Comparison of ENCODE assay signal across 8 mouse cellular contexts in genomic region chr2:122375391-122375991, GRCm38 (mm10). TPM values are rescaled to one million over a fixed set of nuclear protein-coding genes. Genes with fewer than 3 reads are reported as not detected.
DNase-seq lines count a peak whose midpoint lies in the region; ATAC-seq lines count a peak whose summit lies in the region.

No protein-coding gene starts in this region.

- peak; percentile 67 for ATAC-seq in common myeloid progenitor, adult 5-6 weeks (replicated peaks; ENCODE audit: low read depth, poor library complexity, severe bottlenecking)
- ATAC-seq in megakaryocyte progenitor cell, adult 5-6 weeks (replicated peaks; ENCODE audit: poor library complexity) = peak; percentile 55

- DNase-seq in ZHBTc4 (ENCODE audit: low read depth, low spot score) = peak; percentile 98
- peak; percentile 92 for DNase-seq in gastrocnemius, adult 8-10 months (ENCODE audit: low spot score in 2 of 2)
- DNase-seq in induced T-regulatory cell, adult 2 months (ENCODE audit: low read depth) = peak; percentile 100
- DNase-seq in left cerebral cortex, adult 9 months (ENCODE audit: low spot score in 2 of 2) = peak; percentile 96 to 99
- DNase-seq in right cerebral cortex, postnatal 14 days = peak; percentile 90
- DNase-seq in urinary bladder, postnatal 36 days (ENCODE audit: low spot score in 2 of 2) = peak; percentile 94

RNA-seq across cellular contexts. Expression of gene Shf, which starts 6.5 kb away (rescaled TPM):
- 2.8 TPM in 1 of 2 replicates, not detected in the other for total RNA-seq in common myeloid progenitor, adult 5-6 weeks (2017)
- total RNA-seq in gastrocnemius, adult 8-10 months (2022) = 1 to 10 TPM; 1.3 to 1.9 (median 1.4) TPM
- 2.2 and 3.7 TPM in 2 replicates for total RNA-seq in megakaryocyte progenitor cell, adult 5-6 weeks (2015)
- 2.1 and 2.4 TPM in 2 replicates for total RNA-seq in megakaryocyte progenitor cell, adult 5-6 weeks (2017)

RNA-seq across cellular contexts. Expression of gene Slc28a2, which starts 50.8 kb away (rescaled TPM):
- total RNA-seq in common myeloid progenitor, adult 5-6 weeks (2017) = 16.4 and 21.4 TPM in 2 replicates
- 1 to 10 TPM; 4.6 to 5.7 (median 5.2) TPM for total RNA-seq in gastrocnemius, adult 8-10 months (2022)
- 61.0 and 68.7 TPM in 2 replicates for total RNA-seq in megakaryocyte progenitor cell, adult 5-6 weeks (2015)
- 72.2 and 78.8 TPM in 2 replicates for total RNA-seq in megakaryocyte progenitor cell, adult 5-6 weeks (2017)

Comparison
In these comparisons a context has a peak if more than half of its experiments do, and no peak if none do; other contexts are left out.
1. Peak in every context shown above with its lines: DNase-seq and ATAC-seq.